Mouse (Mus musculus): ENCODE measurements around the gene Il6ra.

The Il6ra gene

DNA sequence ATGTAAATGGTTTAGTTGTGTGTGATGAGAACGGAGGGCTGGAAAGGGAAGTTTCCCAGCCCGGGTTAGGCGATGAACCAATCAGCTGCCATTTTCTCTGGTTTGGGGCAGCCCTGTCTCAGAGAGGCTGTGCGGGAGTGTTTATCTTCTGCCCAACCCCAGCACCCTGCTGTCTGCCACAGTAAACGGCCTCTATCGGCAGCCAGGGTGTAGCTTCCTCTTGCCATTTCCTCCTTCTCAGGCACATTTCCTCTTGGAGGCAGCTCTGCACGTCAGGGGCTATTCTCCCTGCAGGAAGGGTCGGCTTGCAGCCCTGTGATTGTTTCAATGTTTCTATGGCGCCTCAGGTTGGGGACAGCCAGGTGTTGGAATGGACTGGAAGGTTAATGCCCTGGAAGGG lies 69.8 kb downstream of the Il6ra start:
- no peak for DNase-seq

- no peak for DNase-seq
Measured at GRCm38 (mm10) chr3:89842258-89842657, 70.7 kb downstream of the Il6ra start.

DNA sequence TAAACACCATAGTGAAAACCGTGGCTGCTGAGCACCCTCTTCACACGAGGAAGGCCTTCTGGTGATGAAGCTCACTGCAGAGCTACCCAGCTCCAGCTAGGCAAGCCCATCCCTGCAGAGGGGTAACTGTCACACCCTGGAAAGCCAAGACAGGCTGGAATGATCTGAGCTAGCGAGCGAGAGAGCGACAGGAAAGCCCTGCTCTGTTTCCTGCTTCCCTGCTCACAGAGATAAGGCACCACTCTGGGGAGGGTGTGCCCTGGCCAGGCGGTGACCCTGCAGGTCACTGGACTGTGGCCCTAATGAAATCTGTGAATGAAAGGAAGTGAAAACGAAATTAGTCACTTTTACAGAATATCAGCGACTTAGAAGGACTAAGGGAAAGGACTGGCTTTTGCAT lies 77.6 kb downstream of the Il6ra start:
- no peak for DNase-seq

GRCm38 (mm10) chr3:89830815-89831591 lies 82.0 kb downstream of the Il6ra start, which contains the start of gene She:
She (plus strand) TSS chr3:89831370.
- DNase-seq = no peak

- no peak for DNase-seq
Measured at GRCm38 (mm10) chr3:89826295-89826694, 86.7 kb downstream of the Il6ra start.

- DNase-seq = no peak
Measured at GRCm38 (mm10) chr3:89823594-89823993, 89.4 kb downstream of the Il6ra start.

DNA sequence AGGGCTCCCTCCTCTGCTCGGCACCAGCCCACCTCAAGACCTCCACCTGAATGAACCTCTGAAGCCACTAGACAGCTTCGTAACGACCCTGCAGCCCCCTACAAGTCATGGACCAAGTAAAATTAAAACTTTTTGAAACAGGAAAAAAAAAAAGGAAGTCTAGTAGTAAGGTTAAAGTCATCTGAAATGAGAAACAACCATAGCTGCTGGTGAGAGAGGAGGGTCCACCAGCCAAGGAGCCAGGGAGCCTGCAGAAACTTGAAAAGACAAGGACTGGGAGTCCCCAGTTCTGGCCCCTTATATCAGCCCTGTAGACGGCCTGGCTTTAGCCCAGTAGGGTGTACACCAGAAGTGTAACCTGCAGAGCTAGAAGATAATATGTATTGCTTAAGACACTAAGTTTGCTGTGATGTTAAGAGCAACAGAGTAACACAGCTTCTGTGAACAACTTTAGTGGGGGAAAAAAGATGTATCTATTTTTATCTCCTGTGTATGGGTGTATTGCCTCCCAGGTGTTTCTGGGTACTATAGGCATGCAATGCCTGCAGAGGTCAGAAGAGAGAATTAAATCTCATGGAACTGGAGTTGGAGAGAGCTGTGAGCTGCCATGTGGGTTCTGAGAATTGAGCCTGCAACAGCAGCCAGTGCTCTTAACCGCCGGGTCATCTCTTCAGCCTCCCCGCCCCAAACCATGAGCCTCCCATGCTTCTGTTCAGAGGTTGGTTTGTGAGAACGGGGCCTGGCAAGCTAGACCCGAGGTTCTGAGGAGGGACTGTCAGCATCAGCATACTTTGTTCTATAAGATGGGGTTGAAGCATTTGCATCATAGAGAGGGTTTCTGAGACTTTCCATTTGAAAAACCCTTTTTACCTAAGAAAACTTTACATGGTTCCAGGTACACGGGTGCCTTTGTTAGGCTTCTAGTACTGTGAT lies 91.2 kb downstream of the Il6ra start:
- no peak for DNase-seq

- DNase-seq = no peak
Measured at GRCm38 (mm10) chr3:89821096-89821513, 91.9 kb downstream of the Il6ra start.

DNA sequence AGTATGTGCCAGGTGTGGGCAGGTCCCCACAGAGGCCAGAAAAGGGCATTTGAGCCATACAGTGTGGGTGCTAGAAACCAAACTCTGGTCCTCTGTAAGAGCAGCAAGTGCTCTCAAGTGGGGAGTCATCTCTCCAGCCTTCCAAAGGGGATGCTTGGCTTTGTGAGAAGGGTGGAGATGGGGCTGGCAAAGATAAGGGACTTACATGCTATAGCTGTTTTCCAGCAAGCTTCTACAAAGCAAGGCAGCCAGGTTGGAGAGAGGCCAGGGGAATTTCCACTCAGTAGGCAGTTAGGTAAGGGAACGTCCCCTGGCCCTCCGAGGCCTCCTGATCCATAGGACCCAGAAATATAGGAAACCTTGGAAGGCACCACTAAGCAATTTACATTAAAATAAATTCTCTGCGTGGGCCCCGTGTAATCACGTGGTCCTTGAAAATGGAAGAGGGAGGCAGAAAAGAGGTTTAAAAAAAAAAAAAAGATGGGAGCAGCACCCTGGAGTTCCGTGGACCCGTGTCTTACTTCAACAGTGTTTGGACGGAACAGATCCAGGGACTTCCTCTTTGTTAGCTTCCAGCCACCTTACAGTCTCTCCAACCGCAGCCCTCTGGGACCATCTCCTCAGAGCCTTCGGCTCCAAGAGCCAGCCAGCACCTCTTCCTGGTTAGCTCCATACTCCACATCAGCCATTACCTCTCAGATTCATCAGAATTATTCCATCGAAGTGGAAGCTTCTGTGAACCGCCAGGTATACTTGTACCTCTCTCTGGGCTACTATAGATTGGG lies 92.5 kb downstream of the Il6ra start:
- DNase-seq = no peak

GRCm38 (mm10) chr3:89819897-89820296 lies 93.1 kb downstream of the Il6ra start:
- DNase-seq = no peak

GRCm38 (mm10) chr3:89818605-89819004 lies 94.4 kb downstream of the Il6ra start:
- DNase-seq = no peak

- DNase-seq = no peak
Measured at GRCm38 (mm10) chr3:89817056-89817455, 95.9 kb downstream of the Il6ra start.

Measured in cerebellum, adult 9-11 months (tissue).